Mouse (Mus musculus) ES-E14 (cell line): ENCODE measurements around the gene Plcl1. TPM values are rescaled to one million over a fixed set of nuclear protein-coding genes. Genes with fewer than 3 reads are reported as not detected.

ENCODE experiments used
- DNase-seq: peaks from one replicate; pipeline ENCODE4 v3.0.0-alpha.2; 2013; ENCODE audit warnings: low read depth, low spot score
- H3K27ac ChIP-seq: 2 replicates; pipeline ENCODE4 v1.5.1; 2012; ENCODE audit warnings: low read depth, mild to moderate bottlenecking, low read length, moderate library complexity, mixed read lengths; ENCODE audit not compliant: poor library complexity, insufficient read depth, severe bottlenecking
- H3K36me3 ChIP-seq: 2 replicates; pipeline ENCODE4 v1.6.1; 2012; ENCODE audit warnings: mild to moderate bottlenecking, low read length, moderate library complexity, mixed read lengths; ENCODE audit not compliant: control insufficient read depth, poor library complexity, insufficient read depth, severe bottlenecking
- H3K4me1 ChIP-seq, 2 experiments: fragments of 150-350 bp in 1 of 2; sonication (generic) in 1 of 2; 2 replicates each; pipeline ENCODE4 v1.6.1; 2012; ENCODE audit warnings: low read length in 2 of 2, mild to moderate bottlenecking in 1 of 2, mixed read lengths in 1 of 2; ENCODE audit not compliant: control insufficient read depth in 2 of 2, insufficient read depth in 2 of 2, poor library complexity in 1 of 2
- H3K4me3 ChIP-seq, 2 experiments: fragments of 150-350 bp in 1 of 2; sonication (generic) in 1 of 2; 2 replicates each; pipeline ENCODE4 v1.5.1; 2012; ENCODE audit warnings: low read length in 2 of 2, low read depth in 1 of 2, mild to moderate bottlenecking in 1 of 2, mixed read lengths in 1 of 2; ENCODE audit not compliant: insufficient read depth in 1 of 2, poor library complexity in 1 of 2, severe bottlenecking in 1 of 2
- H3K9ac ChIP-seq: 2 replicates; pipeline ENCODE4 v1.6.1; 2012; ENCODE audit warnings: low read depth, mild to moderate bottlenecking, low read length, mixed read lengths; ENCODE audit not compliant: poor library complexity, insufficient read depth, severe bottlenecking
- H3K9me3 ChIP-seq: fragments of 150-350 bp; sonication (generic); 2 replicates; pipeline ENCODE4 v1.6.1; 2012; ENCODE audit warnings: low read depth, mild to moderate bottlenecking, low read length; ENCODE audit not compliant: control insufficient read depth, insufficient read depth
- CHD2 ChIP-seq: IDR thresholded peaks from 2 replicates; pipeline ENCODE4 v1.6.1; 2014; ENCODE audit warnings: mild to moderate bottlenecking, low read depth, low read length, inconsistent platforms
- HCFC1 ChIP-seq: IDR thresholded peaks from 2 replicates; pipeline ENCODE4 v1.6.1; 2012; ENCODE audit warnings: low read length, inconsistent platforms, borderline replicate concordance; ENCODE audit not compliant: insufficient read depth
- MAFK ChIP-seq: IDR thresholded peaks from 2 replicates; pipeline ENCODE4 v1.6.1; 2014; ENCODE audit warnings: mild to moderate bottlenecking, low read depth, low read length, inconsistent platforms; ENCODE audit not compliant: insufficient read depth
- ZC3H11A ChIP-seq: IDR thresholded peaks from 2 replicates; pipeline ENCODE4 v1.6.1; 2012; ENCODE audit warnings: low read depth, mild to moderate bottlenecking, inconsistent platforms, low read length, borderline replicate concordance
- ZNF384 ChIP-seq: IDR thresholded peaks from 2 replicates; pipeline ENCODE4 v1.6.1; 2012; ENCODE audit warnings: low read depth, low read length, inconsistent platforms
- in situ Hi-C, 2 experiments: fragments of 600-800 bp; cut with MboI; formaldehyde crosslinking; loops; one replicate each; pipeline ENCODE4 v1.15.1; 2025; ENCODE audit warnings: low sequenced_read_pairs in 2 of 2, inconsistent platforms in 1 of 2; ENCODE audit not compliant: unreplicated experiment in 2 of 2
- total RNA-seq: library from RNA; depleted of rRNA; stranded (reverse); fragments of 300-350 nt; gene quantifications from 2 replicates; pipeline ENCODE4 v1.2.3, GENCODE M21; 2012

Gene Plcl1
- total RNA-seq, 1 experiment: 0.49 TPM

- TF ChIP-seq CHD2: no peak
- no peak for TF ChIP-seq ZNF384
- TF ChIP-seq ZC3H11A: no peak
- no peak for TF ChIP-seq HCFC1
- no peak overlapping the region for H3K9ac ChIP-seq
- H3K36me3 ChIP-seq: no peaks in the 10 kb centered on the region
- H3K27ac ChIP-seq: no peak overlapping the region
- no peak overlapping the region for H3K4me3 ChIP-seq
- H3K9me3 ChIP-seq: no peaks in the 10 kb centered on the region
- no peak for DNase-seq
- H3K4me1 ChIP-seq: no peaks in the 10 kb centered on the region
- in situ Hi-C loops: no loop called here
Measured at GRCm38 (mm10) chr1:55372626-55373025, 33.1 kb upstream of the Plcl1 start.

- in situ Hi-C loops: no loop called here
- H3K27ac ChIP-seq: no peak overlapping the region
- peaks cover 0 to 4% of the 10 kb centered on the region in 2 experiments; a peak in 1 of 4 replicates for H3K4me1 ChIP-seq
- DNase-seq: no peak
- H3K36me3 ChIP-seq: no peaks in the 10 kb centered on the region
- no peak overlapping the region for H3K4me3 ChIP-seq
- no peaks in the 10 kb centered on the region for H3K9me3 ChIP-seq
- H3K9ac ChIP-seq: no peak overlapping the region
- TF ChIP-seq MAFK: no peak
- TF ChIP-seq ZC3H11A: no peak
- TF ChIP-seq ZNF384: no peak
- TF ChIP-seq CHD2: no peak
- TF ChIP-seq HCFC1: no peak
Measured at GRCm38 (mm10) chr1:55380527-55380926, 25.2 kb upstream of the Plcl1 start.

- TF ChIP-seq ZNF384 (no peak), ZC3H11A (peak; percentile 90)
- H3K4me1 ChIP-seq: peaks cover 0 to 4% of the 10 kb centered on the region in 2 experiments; a peak in 1 of 4 replicates
- in situ Hi-C loops: no loop called here
- no peak overlapping the region for H3K4me3 ChIP-seq
- H3K9ac ChIP-seq: no peak overlapping the region
- peak; percentile 83 for DNase-seq
- no peaks in the 10 kb centered on the region for H3K36me3 ChIP-seq
- H3K27ac ChIP-seq: no peak overlapping the region
- H3K9me3 ChIP-seq: no peaks in the 10 kb centered on the region
Measured at GRCm38 (mm10) chr1:55383114-55383773, 22.5 kb upstream of the Plcl1 start.

- Histone ChIP-seq H3K4me1 (no peaks in the 10 kb centered on the region), H3K4me3 (no peak overlapping the region), H3K9ac (no peak overlapping the region), H3K9me3 (no peaks in the 10 kb centered on the region), H3K27ac (no peak overlapping the region), H3K36me3 (no peaks in the 10 kb centered on the region)
- in situ Hi-C loops: loop anchor here (10.0 to 25.0 kb wide), 3 partner anchors 335 to 462 kb away; no protein-coding TSS in a partner anchor
- TF ChIP-seq ZNF384 (no peak), MAFK (no peak), HCFC1 (no peak), CHD2 (no peak), ZC3H11A (no peak)
- no peak for DNase-seq
Measured at GRCm38 (mm10) chr1:55399891-55400290, 5.8 kb upstream of the Plcl1 start.

GRCm38 (mm10) chr1:55404439-55404838 is 1.3 kb upstream of the Plcl1 start:
- Histone ChIP-seq H3K9ac (no peak overlapping the region), H3K4me3 (no peak overlapping the region), H3K9me3 (no peaks in the 10 kb centered on the region), H3K27ac (no peak overlapping the region), H3K36me3 (no peaks in the 10 kb centered on the region), H3K4me1 (no peaks in the 10 kb centered on the region)
- DNase-seq: no peak
- in situ Hi-C loops: loop anchor here (10.0 to 25.0 kb wide), 3 partner anchors 330 to 458 kb away; no protein-coding TSS in a partner anchor
- TF ChIP-seq HCFC1 (no peak), ZC3H11A (peak; percentile 64; the same call in 1 of the 2 replicates)
